Mouse (Mus musculus) forebrain, postnatal 0 days (tissue): ENCODE measurements at regions not wholly inside any gene's neighbourhood (a gene's known extent, or its start where the extent isn't known, plus 50 kb on each side); places are given as distances from the start of the nearest gene placed in this dataset.

ENCODE experiments used
- ATAC-seq: fragments of 200-750 bp; cut with Nextera tagmentation; 2 replicates; pipeline ENCODE4 v1.8.0; 2017; ENCODE audit warnings: mild to moderate bottlenecking, moderate library complexity
- DNase-seq: peaks from one replicate; pipeline ENCODE4 v3.0.0-alpha.2; 2015
- H3K27ac ChIP-seq: fragments of 300-500 bp; sonication (generic); 2 replicates; pipeline ENCODE4 v1.5.1; 2014; ENCODE audit warnings: low read depth, mild to moderate bottlenecking, antibody characterized with exemption, low read length, moderate library complexity, mixed read lengths
- H3K27me3 ChIP-seq: fragments of 300-500 bp; sonication (generic); 2 replicates; pipeline ENCODE4 v1.6.1; 2014; ENCODE audit warnings: mild to moderate bottlenecking, low read length, mixed read lengths; ENCODE audit not compliant: insufficient read depth
- H3K36me3 ChIP-seq: fragments of 300-500 bp; sonication (generic); 2 replicates; pipeline ENCODE4 v1.6.1; 2014; ENCODE audit warnings: mild to moderate bottlenecking, moderate library complexity; ENCODE audit not compliant: insufficient read depth
- H3K4me1 ChIP-seq: fragments of 300-500 bp; sonication (generic); 2 replicates; pipeline ENCODE4 v1.6.1; 2014; ENCODE audit warnings: antibody characterized with exemption; ENCODE audit not compliant: insufficient read depth
- H3K4me2 ChIP-seq: fragments of 300-500 bp; sonication (generic); 2 replicates; pipeline ENCODE4 v1.6.1; 2014; ENCODE audit warnings: low read depth, mild to moderate bottlenecking, moderate library complexity
- H3K4me3 ChIP-seq: fragments of 300-500 bp; sonication (generic); 2 replicates; pipeline ENCODE4 v1.5.1; 2014; ENCODE audit warnings: low read depth, low read length, mixed read lengths
- H3K9ac ChIP-seq: fragments of 300-500 bp; sonication (generic); 2 replicates; pipeline ENCODE4 v1.6.1; 2014; ENCODE audit warnings: mild to moderate bottlenecking
- H3K9me3 ChIP-seq: fragments of 300-500 bp; sonication (generic); 2 replicates; pipeline ENCODE4 v1.6.1; 2016; ENCODE audit warnings: low read length
- CTCF ChIP-seq: sonication (generic); IDR thresholded peaks from 2 replicates; pipeline ENCODE4 v1.5.1; 2016; ENCODE audit warnings: antibody characterized with exemption, control low read depth, low read depth
- WGBS: fragments of 180-500 bp; shearing (Covaris S2); extraction: QIAGEN DNeasy Blood & Tissue Kit; methylation state at CpG from one replicate; pipeline ENCODE4 v1.1.7; 2014; 5-methylcytosine and 5-hydroxymethylcytosine counted together

- TF ChIP-seq CTCF, result no peak
- Histone ChIP-seq H3K4me1 (no peaks in the 10 kb centered on the region), H3K27ac (no peak overlapping the region), H3K9ac (no peak overlapping the region), H3K36me3 (no peaks in the 10 kb centered on the region), H3K4me2 (no peak overlapping the region), H3K9me3 (no peaks in the 10 kb centered on the region), H3K4me3 (no peak overlapping the region), H3K27me3 (no peaks in the 10 kb centered on the region)
- 62% methylated on average over 5 of the region's 5 CpGs for WGBS
- ATAC-seq, result no peak
- no peak for DNase-seq
These were observed 82.3 kb upstream of the S1pr3 start for GRCm38 (mm10) chr13:51326128-51326527.

GRCm38 (mm10) chr13:51328131-51328970 lies 80.1 kb upstream of the S1pr3 start:
- no peak for DNase-seq
- Histone ChIP-seq H3K9ac (no peak overlapping the region), H3K4me1 (no peaks in the 10 kb centered on the region), H3K36me3 (no peaks in the 10 kb centered on the region), H3K27ac (no peak overlapping the region), H3K27me3 (no peaks in the 10 kb centered on the region), H3K9me3 (no peaks in the 10 kb centered on the region), H3K4me2 (no peak overlapping the region), H3K4me3 (no peak overlapping the region)
- 50% methylated on average over 15 of the region's 15 CpGs for WGBS
- ATAC-seq, result peak; percentile 51
- TF ChIP-seq CTCF, result no peak

GRCm38 (mm10) chr13:51328971-51329346 lies 79.5 kb upstream of the S1pr3 start:
- Histone ChIP-seq H3K4me2 (no peak overlapping the region), H3K9me3 (no peaks in the 10 kb centered on the region), H3K4me3 (no peak overlapping the region), H3K4me1 (no peaks in the 10 kb centered on the region), H3K9ac (no peak overlapping the region), H3K27me3 (no peaks in the 10 kb centered on the region), H3K36me3 (no peaks in the 10 kb centered on the region), H3K27ac (no peak overlapping the region)
- ATAC-seq (peak; percentile 58), DNase-seq (no peak)
- TF ChIP-seq CTCF, result no peak
- 32% methylated on average over 8 of the region's 8 CpGs for WGBS

- Histone ChIP-seq H3K9ac (no peak overlapping the region), H3K9me3 (no peaks in the 10 kb centered on the region), H3K4me3 (no peak overlapping the region), H3K36me3 (no peaks in the 10 kb centered on the region), H3K27ac (no peak overlapping the region), H3K4me2 (no peak overlapping the region), H3K4me1 (no peaks in the 10 kb centered on the region), H3K27me3 (no peaks in the 10 kb centered on the region)
- no peak for DNase-seq
- no peak for TF ChIP-seq CTCF
- ATAC-seq, result no peak
These were observed 78.7 kb upstream of the S1pr3 start for GRCm38 (mm10) chr13:51329717-51330116.

- WGBS, result 75% methylated on average over 7 of the region's 7 CpGs
- H3K9me3 ChIP-seq, result no peaks in the 10 kb centered on the region
These were observed 76.2 kb upstream of the S1pr3 start for GRCm38 (mm10) chr13:51332271-51332670.

GRCm38 (mm10) chr13:51333481-51333880 lies 75.0 kb upstream of the S1pr3 start:
- TF ChIP-seq CTCF, result no peak
- WGBS, result 86% methylated on average over 5 of the region's 5 CpGs
- Histone ChIP-seq H3K36me3 (no peaks in the 10 kb centered on the region), H3K27me3 (no peaks in the 10 kb centered on the region), H3K9me3 (no peaks in the 10 kb centered on the region), H3K9ac (no peak overlapping the region), H3K4me3 (no peak overlapping the region), H3K4me2 (no peak overlapping the region), H3K27ac (no peak overlapping the region), H3K4me1 (no peaks in the 10 kb centered on the region)
- DNase-seq (no peak), ATAC-seq (no peak)

More at GRCm38 (mm10) chr13:51332271-51332670, 76.2 kb upstream of the S1pr3 start:
- Histone ChIP-seq H3K27ac (no peak overlapping the region), H3K4me1 (no peaks in the 10 kb centered on the region), H3K4me2 (no peak overlapping the region), H3K27me3 (no peaks in the 10 kb centered on the region), H3K36me3 (no peaks in the 10 kb centered on the region), H3K9ac (no peak overlapping the region), H3K4me3 (no peak overlapping the region)
- ATAC-seq (no peak), DNase-seq (no peak)
- no peak for TF ChIP-seq CTCF

GRCm38 (mm10) chr13:51336726-51337125 lies 71.7 kb upstream of the S1pr3 start:
- no peaks in the 10 kb centered on the region for H3K4me1 ChIP-seq
- no peaks in the 10 kb centered on the region for H3K27me3 ChIP-seq
- no peak for TF ChIP-seq CTCF
- DNase-seq, result no peak
- no peaks in the 10 kb centered on the region for H3K9me3 ChIP-seq
- 81% methylated on average over 5 of the region's 5 CpGs for WGBS
- H3K36me3 ChIP-seq, result no peaks in the 10 kb centered on the region
- H3K9ac ChIP-seq, result no peak overlapping the region
- H3K4me2 ChIP-seq, result no peak overlapping the region
- no peak overlapping the region for H3K4me3 ChIP-seq
- H3K27ac ChIP-seq, result no peak overlapping the region
- ATAC-seq, result no peak
